Mouse (Mus musculus): ENCODE results near the gene Enox1. TPM values are rescaled to one million over a fixed set of nuclear protein-coding genes. Genes with fewer than 3 reads are reported as not detected.

The Enox1 gene
- total and polyA plus RNA-seq, 2 experiments from 2014 or later, result 23.1 to 49.6 TPM

GRCm38 (mm10) chr14:77638148-77638547 lies 481.6 kb downstream of the Enox1 start:
- 75% methylated on average over 3 of the region's 3 CpGs for WGBS
- no peaks in the 10 kb centered on the region for H3K9me3 ChIP-seq (ENCODE audit: low read length)
- H3K36me3 ChIP-seq (ENCODE audit: insufficient read depth, low read length), result no peaks in the 10 kb centered on the region
- DNase-seq (ENCODE audit: low spot score) (no peak), ATAC-seq (ENCODE audit: low FRiP score) (no peak)
- no peak for TF ChIP-seq CTCF (IDR thresholded peaks at IDR 0.05)
- no peak overlapping the region for H3K4me2 ChIP-seq (ENCODE audit: low read depth, low read length, poor library complexity, severe bottlenecking)
- H3K27me3 ChIP-seq (ENCODE audit: insufficient read depth, low read length), result no peaks in the 10 kb centered on the region
- no peak overlapping the region for H3K27ac ChIP-seq (ENCODE audit: low read depth, low read length)
- no peak overlapping the region for H3K4me3 ChIP-seq (ENCODE audit: low read depth, low read length)
- H3K9ac ChIP-seq (replicated peaks; ENCODE audit: low read length, poor library complexity, severe bottlenecking), result no peak overlapping the region
- H3K4me1 ChIP-seq (ENCODE audit: insufficient read depth, low read length), result no peaks in the 10 kb centered on the region

GRCm38 (mm10) chr14:77638616-77639015 lies 482.1 kb downstream of the Enox1 start:
- no peak for TF ChIP-seq CTCF (IDR thresholded peaks at IDR 0.05)
- H3K9ac ChIP-seq (replicated peaks; ENCODE audit: low read length, poor library complexity, severe bottlenecking), result no peak overlapping the region
- ATAC-seq (ENCODE audit: low FRiP score) (no peak), DNase-seq (ENCODE audit: low spot score) (no peak)
- H3K36me3 ChIP-seq (ENCODE audit: insufficient read depth, low read length), result no peaks in the 10 kb centered on the region
- no peaks in the 10 kb centered on the region for H3K27me3 ChIP-seq (ENCODE audit: insufficient read depth, low read length)
- no peaks in the 10 kb centered on the region for H3K9me3 ChIP-seq (ENCODE audit: low read length)
- no peak overlapping the region for H3K4me2 ChIP-seq (ENCODE audit: low read depth, low read length, poor library complexity, severe bottlenecking)
- H3K4me1 ChIP-seq (ENCODE audit: insufficient read depth, low read length), result no peaks in the 10 kb centered on the region
- no peak overlapping the region for H3K27ac ChIP-seq (ENCODE audit: low read depth, low read length)
- WGBS, result 67% methylated on average over 3 of the region's 3 CpGs
- H3K4me3 ChIP-seq (ENCODE audit: low read depth, low read length), result no peak overlapping the region

- H3K9me3 ChIP-seq (ENCODE audit: low read length), result no peaks in the 10 kb centered on the region
- peak; percentile 82 for DNase-seq (ENCODE audit: low spot score)
Observed at GRCm38 (mm10) chr14:77639586-77639985, 483.0 kb downstream of the Enox1 start.

GRCm38 (mm10) chr14:77642314-77642713 lies 485.8 kb downstream of the Enox1 start:
- H3K4me1 ChIP-seq (ENCODE audit: insufficient read depth, low read length), result no peaks in the 10 kb centered on the region
- 72% methylated on average over 6 of the region's 6 CpGs for WGBS
- DNase-seq (ENCODE audit: low spot score) (no peak), ATAC-seq (ENCODE audit: low FRiP score) (no peak)
- no peak overlapping the region for H3K4me3 ChIP-seq (ENCODE audit: low read depth, low read length)
- no peak for TF ChIP-seq CTCF (IDR thresholded peaks at IDR 0.05)
- H3K9me3 ChIP-seq (ENCODE audit: low read length), result no peaks in the 10 kb centered on the region
- H3K9ac ChIP-seq (replicated peaks; ENCODE audit: low read length, poor library complexity, severe bottlenecking), result no peak overlapping the region
- H3K36me3 ChIP-seq (ENCODE audit: insufficient read depth, low read length), result no peaks in the 10 kb centered on the region
- H3K27ac ChIP-seq (ENCODE audit: low read depth, low read length), result no peak overlapping the region
- H3K27me3 ChIP-seq (ENCODE audit: insufficient read depth, low read length), result no peaks in the 10 kb centered on the region
- H3K4me2 ChIP-seq (ENCODE audit: low read depth, low read length, poor library complexity, severe bottlenecking), result no peak overlapping the region

More at GRCm38 (mm10) chr14:77639586-77639985, 483.0 kb downstream of the Enox1 start:
- H3K4me2 ChIP-seq (ENCODE audit: low read depth, low read length, poor library complexity, severe bottlenecking), result no peak overlapping the region
- H3K27ac ChIP-seq (ENCODE audit: low read depth, low read length), result no peak overlapping the region
- TF ChIP-seq CTCF (IDR thresholded peaks at IDR 0.05), result no peak
- WGBS, result 58% methylated on average over 2 of the region's 2 CpGs
- no peaks in the 10 kb centered on the region for H3K36me3 ChIP-seq (ENCODE audit: insufficient read depth, low read length)
- H3K4me3 ChIP-seq (ENCODE audit: low read depth, low read length), result no peak overlapping the region
- no peak for ATAC-seq (ENCODE audit: low FRiP score)
- no peaks in the 10 kb centered on the region for H3K4me1 ChIP-seq (ENCODE audit: insufficient read depth, low read length)
- no peaks in the 10 kb centered on the region for H3K27me3 ChIP-seq (ENCODE audit: insufficient read depth, low read length)
- H3K9ac ChIP-seq (replicated peaks; ENCODE audit: low read length, poor library complexity, severe bottlenecking), result no peak overlapping the region

GRCm38 (mm10) chr14:77646196-77646595 lies 489.6 kb downstream of the Enox1 start:
- no peaks in the 10 kb centered on the region for H3K36me3 ChIP-seq (ENCODE audit: insufficient read depth, low read length)
- DNase-seq (ENCODE audit: low spot score), result no peak
- no peak for ATAC-seq (ENCODE audit: low FRiP score)
- no peak overlapping the region for H3K27ac ChIP-seq (ENCODE audit: low read depth, low read length)
- H3K9ac ChIP-seq (replicated peaks; ENCODE audit: low read length, poor library complexity, severe bottlenecking), result no peak overlapping the region
- 70% methylated on average over 2 of the region's 2 CpGs for WGBS
- no peaks in the 10 kb centered on the region for H3K9me3 ChIP-seq (ENCODE audit: low read length)
- no peak overlapping the region for H3K4me3 ChIP-seq (ENCODE audit: low read depth, low read length)
- H3K4me1 ChIP-seq (ENCODE audit: insufficient read depth, low read length), result no peaks in the 10 kb centered on the region
- no peak for TF ChIP-seq CTCF (IDR thresholded peaks at IDR 0.05)
- H3K4me2 ChIP-seq (ENCODE audit: low read depth, low read length, poor library complexity, severe bottlenecking), result no peak overlapping the region
- H3K27me3 ChIP-seq (ENCODE audit: insufficient read depth, low read length), result no peaks in the 10 kb centered on the region

- Histone ChIP-seq H3K4me2 (ENCODE audit: low read depth, low read length, poor library complexity, severe bottlenecking) (no peak overlapping the region), H3K27ac (ENCODE audit: low read depth, low read length) (no peak overlapping the region), H3K4me1 (ENCODE audit: insufficient read depth, low read length) (no peaks in the 10 kb centered on the region), H3K9ac (replicated peaks; ENCODE audit: low read length, poor library complexity, severe bottlenecking) (no peak overlapping the region), H3K4me3 (ENCODE audit: low read depth, low read length) (no peak overlapping the region), H3K9me3 (ENCODE audit: low read length) (no peaks in the 10 kb centered on the region), H3K36me3 (ENCODE audit: insufficient read depth, low read length) (no peaks in the 10 kb centered on the region), H3K27me3 (ENCODE audit: insufficient read depth, low read length) (no peaks in the 10 kb centered on the region)
- ATAC-seq (ENCODE audit: low FRiP score), result no peak
- TF ChIP-seq CTCF (IDR thresholded peaks at IDR 0.05), result no peak
- DNase-seq (ENCODE audit: low spot score), result no peak
- 97% methylated on average over 6 of the region's 6 CpGs for WGBS
Observed at GRCm38 (mm10) chr14:77647017-77647416, 490.5 kb downstream of the Enox1 start.

Data from midbrain, postnatal 0 days (tissue).